Mouse (Mus musculus): Measurements from ENCODE around the gene Hectd1. TPM values are rescaled to one million over a fixed set of nuclear protein-coding genes. Genes with fewer than 3 reads are reported as not detected.

The Hectd1 gene
- polyA plus RNA-seq, 1 experiment from 2014 or later, result 36.7 TPM

DNA sequence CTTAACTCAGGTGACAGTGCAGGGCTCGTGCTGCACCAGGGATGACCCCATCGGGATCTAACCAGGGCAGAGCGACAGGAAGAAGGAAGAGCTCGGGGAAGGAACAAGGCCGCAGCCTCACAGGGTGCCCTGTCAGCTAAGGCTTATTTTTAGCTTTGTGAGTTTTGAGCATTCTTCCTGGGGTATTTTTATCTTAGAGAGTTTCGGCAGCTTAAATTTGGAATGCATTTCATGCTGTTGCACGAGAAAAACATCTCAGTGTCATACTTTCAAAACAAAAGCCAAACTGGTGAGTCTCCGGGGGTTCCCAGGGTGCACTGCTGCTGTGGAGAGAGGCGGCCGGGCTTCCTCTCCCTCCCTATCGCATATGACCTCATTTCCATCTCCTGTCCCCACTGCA lies 100.3 kb downstream of the Hectd1 start:
- Histone ChIP-seq H3K36me3 (ENCODE audit: control insufficient read depth, insufficient read depth, low read length) (no peaks in the 10 kb centered on the region), H3K4me1 (ENCODE audit: control insufficient read depth, insufficient read depth, low read length) (peaks cover 8% of the 10 kb centered on the region), H3K9me3 (replicated peaks; ENCODE audit: control insufficient read depth, low read length) (no peaks in the 10 kb centered on the region), H3K4me3 (replicated peaks; ENCODE audit: low read length) (no peak overlapping the region), H3K9ac (ENCODE audit: low read length) (no peak overlapping the region), H3K27me3 (ENCODE audit: control insufficient read depth, insufficient read depth, low read length) (no peaks in the 10 kb centered on the region), H3K4me2 (ENCODE audit: low read depth, low read length) (no peak overlapping the region), H3K27ac (ENCODE audit: low read length) (peak overlapping the region; percentile 80)
- ATAC-seq (ENCODE audit: insufficient read depth, low FRiP score), result no peak
- WGBS, result 54% methylated on average over 11 of the region's 11 CpGs

DNA sequence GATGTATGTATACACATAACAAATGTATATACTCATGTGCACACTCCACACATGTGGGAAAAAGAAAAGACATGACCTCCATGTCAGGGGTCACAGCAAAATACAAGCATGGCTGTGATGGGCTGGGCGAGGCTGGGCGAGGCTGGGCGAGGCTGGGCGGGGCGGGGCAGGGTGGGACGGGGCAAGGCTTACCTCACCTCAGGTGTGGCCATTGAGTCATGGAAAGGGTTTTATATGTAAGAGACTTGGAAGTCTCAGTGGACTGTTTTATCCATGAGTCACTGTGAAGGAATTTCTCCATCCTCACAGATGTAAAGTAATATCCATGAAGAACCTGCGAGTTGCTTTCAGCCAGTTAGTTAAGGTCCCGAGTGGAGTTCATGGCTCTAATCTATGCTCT lies 107.5 kb downstream of the Hectd1 start:
- Histone ChIP-seq H3K4me1 (ENCODE audit: control insufficient read depth, insufficient read depth, low read length) (no peaks in the 10 kb centered on the region), H3K27ac (ENCODE audit: low read length) (no peak overlapping the region), H3K4me3 (replicated peaks; ENCODE audit: low read length) (no peak overlapping the region), H3K9ac (ENCODE audit: low read length) (no peak overlapping the region), H3K9me3 (replicated peaks; ENCODE audit: control insufficient read depth, low read length) (no peaks in the 10 kb centered on the region; the same call in 1 of the 2 replicates), H3K4me2 (ENCODE audit: low read depth, low read length) (no peak overlapping the region), H3K36me3 (ENCODE audit: control insufficient read depth, insufficient read depth, low read length) (no peaks in the 10 kb centered on the region), H3K27me3 (ENCODE audit: control insufficient read depth, insufficient read depth, low read length) (no peaks in the 10 kb centered on the region)
- 85% methylated on average over 8 of the region's 8 CpGs for WGBS
- ATAC-seq (ENCODE audit: insufficient read depth, low FRiP score), result peak; percentile 37; the same call in 1 of the 2 replicates

DNA sequence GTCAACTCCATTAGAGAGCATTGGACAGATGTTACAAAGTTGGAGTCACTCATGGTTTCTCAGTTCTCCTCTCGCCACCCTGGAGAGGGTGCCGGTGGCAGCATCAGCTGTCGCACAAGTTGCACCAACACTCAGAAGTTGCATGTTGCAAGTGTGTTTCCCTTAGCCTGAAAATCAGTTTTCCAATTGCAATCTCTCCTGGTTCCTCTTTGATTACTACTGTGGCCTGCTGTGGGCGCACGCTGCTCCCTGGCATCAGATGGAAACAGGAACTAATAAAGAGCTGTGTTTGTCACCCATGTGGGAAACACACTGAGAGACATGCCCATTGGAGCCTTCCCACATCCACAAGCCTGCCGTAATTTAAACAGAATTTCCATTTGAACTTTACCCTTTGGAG lies 110.7 kb downstream of the Hectd1 start:
- H3K4me1 ChIP-seq (ENCODE audit: control insufficient read depth, insufficient read depth, low read length), result no peaks in the 10 kb centered on the region
- H3K36me3 ChIP-seq (ENCODE audit: control insufficient read depth, insufficient read depth, low read length), result no peaks in the 10 kb centered on the region
- H3K4me2 ChIP-seq (ENCODE audit: low read depth, low read length), result no peak overlapping the region
- no peak for ATAC-seq (ENCODE audit: insufficient read depth, low FRiP score)
- H3K27me3 ChIP-seq (ENCODE audit: control insufficient read depth, insufficient read depth, low read length), result no peaks in the 10 kb centered on the region
- WGBS, result 87% methylated on average over 6 of the region's 6 CpGs
- H3K4me3 ChIP-seq (replicated peaks; ENCODE audit: low read length), result no peak overlapping the region
- no peak overlapping the region for H3K27ac ChIP-seq (ENCODE audit: low read length)
- H3K9me3 ChIP-seq (replicated peaks; ENCODE audit: control insufficient read depth, low read length), result no peaks in the 10 kb centered on the region; the same call in 1 of the 2 replicates
- H3K9ac ChIP-seq (ENCODE audit: low read length), result no peak overlapping the region

DNA sequence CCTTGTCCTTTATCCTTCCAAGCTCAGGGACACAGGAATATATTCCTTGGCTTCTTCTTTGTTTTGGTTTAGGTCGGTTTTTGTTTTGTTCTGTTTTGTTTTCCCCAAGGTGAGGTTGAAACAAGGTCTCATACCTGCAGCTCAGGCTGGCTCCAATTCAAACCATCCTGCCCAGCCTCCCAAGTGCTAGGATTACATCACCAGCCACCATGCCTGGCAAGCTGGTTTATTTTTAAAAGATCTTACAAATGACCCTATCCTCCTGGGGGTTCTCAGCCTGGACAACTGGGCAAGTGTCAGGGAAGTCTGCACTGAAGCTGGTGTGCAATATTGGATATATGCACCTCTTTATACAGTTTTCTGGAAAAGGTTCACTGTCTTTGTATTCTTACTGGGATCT lies 116.7 kb downstream of the Hectd1 start:
- no peak overlapping the region for H3K4me3 ChIP-seq (replicated peaks; ENCODE audit: low read length)
- WGBS, result 66% methylated on average over 1 of the region's 1 CpGs
- ATAC-seq (ENCODE audit: insufficient read depth, low FRiP score), result no peak

DNA sequence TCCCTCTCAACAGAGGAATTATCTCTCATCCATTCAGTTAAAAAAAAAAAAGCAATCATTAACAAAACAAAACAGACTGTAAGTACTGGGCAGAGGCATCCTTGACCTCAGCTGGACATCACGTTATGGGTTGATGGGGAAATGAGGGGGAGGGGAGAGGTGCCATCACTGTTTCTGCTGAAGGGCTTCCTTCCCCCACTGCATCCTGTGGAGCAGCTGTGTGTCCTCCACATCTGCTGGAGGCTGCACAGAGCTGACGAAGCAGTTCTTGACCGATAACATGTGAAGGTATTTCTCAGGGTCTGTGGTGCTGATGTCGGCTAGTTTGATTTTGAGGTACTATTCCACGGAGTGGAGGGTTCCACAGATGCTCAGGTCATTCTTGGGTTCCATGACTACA lies 119.2 kb downstream of the Hectd1 start:
- Histone ChIP-seq H3K4me3 (replicated peaks; ENCODE audit: low read length) (no peak overlapping the region), H3K4me2 (ENCODE audit: low read depth, low read length) (no peak overlapping the region), H3K36me3 (ENCODE audit: control insufficient read depth, insufficient read depth, low read length) (no peaks in the 10 kb centered on the region), H3K27ac (ENCODE audit: low read length) (no peak overlapping the region), H3K9ac (ENCODE audit: low read length) (no peak overlapping the region), H3K9me3 (replicated peaks; ENCODE audit: control insufficient read depth, low read length) (no peaks in the 10 kb centered on the region), H3K27me3 (ENCODE audit: control insufficient read depth, insufficient read depth, low read length) (no peaks in the 10 kb centered on the region), H3K4me1 (ENCODE audit: control insufficient read depth, insufficient read depth, low read length) (0 out of 2 replicates have a peak, but pooled peaks cover 3% of the 10 kb centered on the region)
- 50% methylated on average over 5 of the region's 5 CpGs for WGBS
- ATAC-seq (ENCODE audit: insufficient read depth, low FRiP score), result no peak

More for the DNA sequence above, 116.7 kb downstream of the Hectd1 start:
- Histone ChIP-seq H3K4me1 (ENCODE audit: control insufficient read depth, insufficient read depth, low read length) (no peaks in the 10 kb centered on the region), H3K9me3 (replicated peaks; ENCODE audit: control insufficient read depth, low read length) (no peaks in the 10 kb centered on the region; the same call in 1 of the 2 replicates), H3K27me3 (ENCODE audit: control insufficient read depth, insufficient read depth, low read length) (no peaks in the 10 kb centered on the region), H3K36me3 (ENCODE audit: control insufficient read depth, insufficient read depth, low read length) (no peaks in the 10 kb centered on the region), H3K9ac (ENCODE audit: low read length) (no peak overlapping the region), H3K4me2 (ENCODE audit: low read depth, low read length) (no peak overlapping the region), H3K27ac (ENCODE audit: low read length) (no peak overlapping the region)

DNA sequence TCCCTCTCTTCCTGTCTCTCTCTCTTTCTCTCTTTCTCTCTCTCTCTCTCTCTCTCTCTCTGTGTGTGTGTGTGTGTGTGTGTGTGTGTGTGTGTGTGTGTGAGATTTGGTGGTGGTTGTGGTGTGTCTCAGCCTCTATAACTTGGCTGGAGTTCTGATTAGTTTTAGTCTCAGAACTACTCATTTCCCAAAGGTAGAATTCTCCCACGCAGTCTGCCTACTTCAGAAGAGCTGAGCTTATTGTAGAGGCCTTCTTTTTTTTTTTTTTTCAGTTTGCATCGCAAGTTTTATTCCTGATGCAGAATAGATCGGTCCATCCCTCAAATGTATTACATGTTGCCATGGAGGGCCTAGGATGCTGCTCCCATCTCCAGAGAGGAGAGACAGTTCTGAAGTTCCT lies 119.6 kb downstream of the Hectd1 start:
- Histone ChIP-seq H3K36me3 (ENCODE audit: control insufficient read depth, insufficient read depth, low read length) (no peaks in the 10 kb centered on the region), H3K4me1 (ENCODE audit: control insufficient read depth, insufficient read depth, low read length) (0 out of 2 replicates have a peak, but pooled peaks cover 3% of the 10 kb centered on the region), H3K27me3 (ENCODE audit: control insufficient read depth, insufficient read depth, low read length) (no peaks in the 10 kb centered on the region), H3K9me3 (replicated peaks; ENCODE audit: control insufficient read depth, low read length) (no peaks in the 10 kb centered on the region), H3K27ac (ENCODE audit: low read length) (no peak overlapping the region), H3K4me2 (ENCODE audit: low read depth, low read length) (no peak overlapping the region), H3K9ac (ENCODE audit: low read length) (no peak overlapping the region), H3K4me3 (replicated peaks; ENCODE audit: low read length) (no peak overlapping the region)
- whole genome bisulfite sequencing, result 60% methylated on average over 3 of the region's 3 CpGs
- no peak for ATAC-seq (ENCODE audit: insufficient read depth, low FRiP score)

DNA sequence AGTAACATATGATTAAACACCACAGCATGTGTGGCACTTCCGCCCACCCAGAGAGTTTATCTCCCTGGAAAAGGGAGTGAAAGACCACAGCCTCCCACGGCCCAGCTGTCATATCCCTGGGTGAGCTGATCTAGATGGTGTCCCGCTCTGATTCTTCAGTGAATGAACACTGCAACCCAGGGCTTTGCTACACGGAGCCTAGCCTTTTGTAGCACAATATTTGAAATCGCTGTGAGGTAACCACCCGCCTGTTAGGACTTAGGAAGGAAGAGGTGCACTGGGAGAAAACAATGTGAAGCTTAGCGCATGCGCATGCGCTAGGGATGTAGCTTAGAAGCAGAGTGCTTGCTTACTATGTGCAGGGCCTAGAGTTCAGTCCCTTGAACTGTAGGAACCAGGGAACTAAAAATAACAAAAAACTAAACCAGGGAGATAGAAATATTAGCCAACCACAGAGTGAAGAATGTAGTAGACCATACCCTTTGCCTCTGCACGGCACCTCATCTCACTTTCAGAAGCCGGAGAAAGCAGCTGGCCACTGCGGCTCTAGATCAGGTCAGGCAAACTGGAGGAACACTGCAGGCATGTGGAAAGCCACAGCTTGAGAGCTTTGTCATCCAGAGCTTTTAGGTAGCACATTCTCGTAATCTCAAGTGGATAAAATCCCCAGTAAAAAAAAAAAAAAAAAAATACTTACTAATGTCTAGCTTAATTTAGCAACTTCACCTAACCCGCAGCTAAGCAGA lies 120.2 kb downstream of the Hectd1 start:
- WGBS, result 68% methylated on average over 14 of the region's 14 CpGs
- ATAC-seq (ENCODE audit: insufficient read depth, low FRiP score), result no peak
- H3K4me1 ChIP-seq (ENCODE audit: control insufficient read depth, insufficient read depth, low read length), result 0 out of 2 replicates have a peak, but pooled peaks cover 3% of the 10 kb centered on the region
- no peaks in the 10 kb centered on the region for H3K9me3 ChIP-seq (replicated peaks; ENCODE audit: control insufficient read depth, low read length)
- H3K36me3 ChIP-seq (ENCODE audit: control insufficient read depth, insufficient read depth, low read length), result no peaks in the 10 kb centered on the region
- no peak overlapping the region for H3K27ac ChIP-seq (ENCODE audit: low read length)
- no peak overlapping the region for H3K4me2 ChIP-seq (ENCODE audit: low read depth, low read length)
- no peak overlapping the region for H3K4me3 ChIP-seq (replicated peaks; ENCODE audit: low read length)
- H3K9ac ChIP-seq (ENCODE audit: low read length), result no peak overlapping the region
- H3K27me3 ChIP-seq (ENCODE audit: control insufficient read depth, insufficient read depth, low read length), result no peaks in the 10 kb centered on the region

DNA sequence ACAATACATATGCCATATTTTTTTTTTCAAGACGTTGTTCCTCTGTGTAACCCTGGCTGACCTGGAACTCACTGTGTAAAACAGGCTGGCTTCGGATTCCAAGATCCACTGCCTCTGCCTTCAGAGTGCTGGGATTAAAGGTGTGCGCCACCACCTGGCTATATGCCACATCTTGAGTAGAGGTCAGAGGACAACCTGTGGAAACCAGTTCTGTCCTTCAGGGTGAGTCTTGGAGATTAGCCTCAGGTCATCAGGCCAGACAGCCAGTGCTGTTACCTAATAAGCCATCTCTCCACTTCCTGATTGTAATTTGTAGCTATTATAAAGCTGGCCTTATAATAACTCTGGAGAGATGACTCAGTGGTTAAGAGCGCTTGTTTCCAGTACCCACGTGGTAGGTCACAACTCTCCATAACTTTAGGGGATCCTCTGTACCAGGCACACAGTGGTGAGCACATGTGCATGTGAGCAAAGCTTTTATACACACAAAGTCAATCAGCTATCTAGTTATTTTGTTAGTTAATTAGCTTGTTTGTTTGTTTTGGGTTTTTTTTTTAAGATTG lies 122.6 kb downstream of the Hectd1 start:
- no peak overlapping the region for H3K27ac ChIP-seq (ENCODE audit: low read length)
- H3K27me3 ChIP-seq (ENCODE audit: control insufficient read depth, insufficient read depth, low read length), result no peaks in the 10 kb centered on the region
- H3K36me3 ChIP-seq (ENCODE audit: control insufficient read depth, insufficient read depth, low read length), result no peaks in the 10 kb centered on the region
- 0 out of 2 replicates have a peak, but pooled peaks cover 3% of the 10 kb centered on the region for H3K4me1 ChIP-seq (ENCODE audit: control insufficient read depth, insufficient read depth, low read length)
- H3K9ac ChIP-seq (ENCODE audit: low read length), result no peak overlapping the region
- no peaks in the 10 kb centered on the region for H3K9me3 ChIP-seq (replicated peaks; ENCODE audit: control insufficient read depth, low read length)
- H3K4me3 ChIP-seq (replicated peaks; ENCODE audit: low read length), result no peak overlapping the region
- 80% methylated on average over 5 of the region's 5 CpGs for WGBS
- H3K4me2 ChIP-seq (ENCODE audit: low read depth, low read length), result no peak overlapping the region
- ATAC-seq (ENCODE audit: insufficient read depth, low FRiP score), result no peak

DNA sequence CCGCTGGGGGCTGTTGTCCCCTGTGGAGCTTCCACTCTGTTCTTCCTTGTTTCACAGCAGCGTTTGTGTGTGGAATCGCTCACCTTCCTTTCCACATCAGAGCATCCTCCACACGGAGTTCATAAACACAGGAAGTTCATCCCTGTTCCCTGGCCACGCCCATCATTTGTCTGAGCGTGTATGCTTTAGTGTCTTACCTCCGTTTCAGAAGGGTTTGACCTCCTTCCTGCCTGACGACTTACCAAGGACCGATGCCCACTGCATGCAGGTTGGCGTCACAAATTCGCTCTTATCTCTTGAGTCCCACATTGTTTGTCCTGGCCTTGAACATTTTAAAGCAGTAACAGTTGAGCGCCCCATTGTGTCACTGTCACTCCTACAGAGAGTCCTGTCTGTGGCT lies 123.6 kb downstream of the Hectd1 start:
- WGBS, result 62% methylated on average over 12 of the region's 12 CpGs
- Histone ChIP-seq H3K4me2 (ENCODE audit: low read depth, low read length) (no peak overlapping the region), H3K27me3 (ENCODE audit: control insufficient read depth, insufficient read depth, low read length) (no peaks in the 10 kb centered on the region), H3K4me1 (ENCODE audit: control insufficient read depth, insufficient read depth, low read length) (0 out of 2 replicates have a peak, but pooled peaks cover 3% of the 10 kb centered on the region), H3K27ac (ENCODE audit: low read length) (no peak overlapping the region), H3K36me3 (ENCODE audit: control insufficient read depth, insufficient read depth, low read length) (no peaks in the 10 kb centered on the region), H3K9ac (ENCODE audit: low read length) (no peak overlapping the region), H3K4me3 (replicated peaks; ENCODE audit: low read length) (no peak overlapping the region), H3K9me3 (replicated peaks; ENCODE audit: control insufficient read depth, low read length) (no peaks in the 10 kb centered on the region)
- ATAC-seq (ENCODE audit: insufficient read depth, low FRiP score), result no peak

All from stomach, embryonic 16.5 days (tissue).